Mouse (Mus musculus): ENCODE results near the gene Scamp1. TPM values are rescaled to one million over a fixed set of nuclear protein-coding genes. Genes with fewer than 3 reads are reported as not detected.

Scamp1 gene
- polyA plus RNA-seq, 1 experiment = 5.3 TPM

GRCm38 (mm10) chr13:94257711-94258110 lies 27.9 kb downstream of the Scamp1 start:
- no peaks in the 10 kb centered on the region for H3K79me3 ChIP-seq (ENCODE audit: low read depth)

GRCm38 (mm10) chr13:94255176-94255575 lies 30.5 kb downstream of the Scamp1 start:
- H3K27me3 ChIP-seq (ENCODE audit: control insufficient read depth, insufficient read depth, insufficient read length) = no peaks in the 10 kb centered on the region
- no peaks in the 10 kb centered on the region for H3K79me3 ChIP-seq (ENCODE audit: low read depth)
- H3K79me2 ChIP-seq (ENCODE audit: control insufficient read depth, insufficient read depth) = no peaks in the 10 kb centered on the region
- H3K36me3 ChIP-seq (ENCODE audit: control insufficient read depth, insufficient read depth) = no peaks in the 10 kb centered on the region
- no peak overlapping the region for H3K4me3 ChIP-seq (ENCODE audit: insufficient read depth, poor library complexity, severe bottlenecking)
- TF ChIP-seq MYOD1 (IDR thresholded peaks at IDR 0.05; ENCODE audit: control insufficient read depth, insufficient read length, low read depth) = no peak
- no peak for TF ChIP-seq CTCF (IDR thresholded peaks at IDR 0.05; ENCODE audit: control insufficient read depth, insufficient read depth, insufficient read length)
- no peak for TF ChIP-seq MYOG (IDR thresholded peaks at IDR 0.05; ENCODE audit: control insufficient read depth, extremely low read depth, insufficient read length)
- no peak for TF ChIP-seq MAX (IDR thresholded peaks at IDR 0.05)
- TF ChIP-seq USF1 (IDR thresholded peaks at IDR 0.05; ENCODE audit: low read depth) = no peak
- TF ChIP-seq CEBPB (IDR thresholded peaks at IDR 0.05; ENCODE audit: low read depth) = no peak
- no peak for TF ChIP-seq FOSL1 (IDR thresholded peaks at IDR 0.05; ENCODE audit: insufficient read depth, low read length, poor library complexity, severe bottlenecking)
- H3ac ChIP-seq (ENCODE audit: control insufficient read depth, insufficient read length, low read depth) = no peak overlapping the region

More at GRCm38 (mm10) chr13:94257711-94258110, 27.9 kb downstream of the Scamp1 start:
- H3K27me3 ChIP-seq (ENCODE audit: control insufficient read depth, insufficient read depth, insufficient read length) = no peaks in the 10 kb centered on the region
- H3K4me3 ChIP-seq (ENCODE audit: insufficient read depth, poor library complexity, severe bottlenecking) = no peak overlapping the region
- no peak for TF ChIP-seq MYOG (IDR thresholded peaks at IDR 0.05; ENCODE audit: control insufficient read depth, extremely low read depth, insufficient read length)
- TF ChIP-seq CTCF (IDR thresholded peaks at IDR 0.05; ENCODE audit: control insufficient read depth, insufficient read depth, insufficient read length) = no peak
- TF ChIP-seq USF1 (IDR thresholded peaks at IDR 0.05; ENCODE audit: low read depth) = no peak
- TF ChIP-seq CEBPB (IDR thresholded peaks at IDR 0.05; ENCODE audit: low read depth) = no peak
- no peak for TF ChIP-seq MYOD1 (IDR thresholded peaks at IDR 0.05; ENCODE audit: control insufficient read depth, insufficient read length, low read depth)
- TF ChIP-seq MAX (IDR thresholded peaks at IDR 0.05) = no peak
- TF ChIP-seq FOSL1 (IDR thresholded peaks at IDR 0.05; ENCODE audit: insufficient read depth, low read length, poor library complexity, severe bottlenecking) = no peak
- no peaks in the 10 kb centered on the region for H3K79me2 ChIP-seq (ENCODE audit: control insufficient read depth, insufficient read depth)
- no peak overlapping the region for H3ac ChIP-seq (ENCODE audit: control insufficient read depth, insufficient read length, low read depth)
- H3K36me3 ChIP-seq (ENCODE audit: control insufficient read depth, insufficient read depth) = no peaks in the 10 kb centered on the region

DNA sequence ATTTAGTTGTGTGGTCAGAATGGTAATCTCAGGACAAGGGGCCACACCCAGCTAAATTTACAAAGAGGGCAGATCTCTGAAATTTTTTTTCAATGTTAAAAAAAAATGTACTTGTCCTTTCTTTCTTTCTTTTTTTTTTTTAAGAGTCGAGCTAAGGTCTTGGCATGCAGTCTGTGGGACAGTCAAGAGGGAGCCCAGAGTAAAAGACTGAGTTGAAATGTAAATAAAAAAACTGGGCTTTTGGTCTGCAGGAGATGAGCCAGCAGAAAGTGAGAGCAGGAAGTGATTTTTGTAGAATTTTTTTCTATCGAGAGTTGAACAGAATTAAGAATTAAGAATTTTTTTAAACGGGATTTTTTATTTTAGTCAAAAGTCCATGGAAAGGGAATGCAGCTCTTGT lies 31.4 kb downstream of the Scamp1 start:
- Histone ChIP-seq H3ac (ENCODE audit: control insufficient read depth, insufficient read length, low read depth) (no peak overlapping the region), H3K27me3 (ENCODE audit: control insufficient read depth, insufficient read depth, insufficient read length) (no peaks in the 10 kb centered on the region), H3K79me2 (ENCODE audit: control insufficient read depth, insufficient read depth) (no peaks in the 10 kb centered on the region), H3K36me3 (ENCODE audit: control insufficient read depth, insufficient read depth) (no peaks in the 10 kb centered on the region), H3K4me3 (ENCODE audit: insufficient read depth, poor library complexity, severe bottlenecking) (no peak overlapping the region), H3K79me3 (ENCODE audit: low read depth) (no peaks in the 10 kb centered on the region)
- TF ChIP-seq MYOD1 (IDR thresholded peaks at IDR 0.05; ENCODE audit: control insufficient read depth, insufficient read length, low read depth) = no peak
- TF ChIP-seq MYOG (IDR thresholded peaks at IDR 0.05; ENCODE audit: control insufficient read depth, extremely low read depth, insufficient read length) = no peak
- TF ChIP-seq MAX (IDR thresholded peaks at IDR 0.05) = no peak
- TF ChIP-seq FOSL1 (IDR thresholded peaks at IDR 0.05; ENCODE audit: insufficient read depth, low read length, poor library complexity, severe bottlenecking) = no peak
- TF ChIP-seq CTCF (IDR thresholded peaks at IDR 0.05; ENCODE audit: control insufficient read depth, insufficient read depth, insufficient read length) = no peak
- no peak for TF ChIP-seq USF1 (IDR thresholded peaks at IDR 0.05; ENCODE audit: low read depth)

DNA sequence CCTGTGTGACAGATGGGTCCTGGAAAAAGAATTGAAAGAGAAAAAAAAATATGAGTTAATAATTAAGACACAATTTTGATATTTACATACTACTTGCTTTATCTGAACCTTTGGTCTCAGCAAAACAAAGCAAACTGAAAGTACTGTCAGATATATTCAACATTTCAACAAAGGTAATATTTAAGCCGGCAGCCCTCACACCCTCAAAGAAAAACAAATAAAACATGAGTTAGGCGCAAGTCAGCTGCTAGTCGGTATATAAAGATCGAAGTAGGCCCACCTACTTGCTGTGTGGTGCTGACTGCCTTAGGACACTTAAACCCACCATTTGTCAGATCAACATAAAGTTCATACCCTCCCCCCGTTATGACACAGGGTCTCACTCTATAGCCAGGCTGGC lies 32.6 kb downstream of the Scamp1 start:
- TF ChIP-seq USF1 (IDR thresholded peaks at IDR 0.05; ENCODE audit: low read depth) (no peak), MYOG (IDR thresholded peaks at IDR 0.05; ENCODE audit: control insufficient read depth, extremely low read depth, insufficient read length) (no peak), MAX (IDR thresholded peaks at IDR 0.05) (no peak), MYOD1 (IDR thresholded peaks at IDR 0.05; ENCODE audit: control insufficient read depth, insufficient read length, low read depth) (no peak), CTCF (IDR thresholded peaks at IDR 0.05; ENCODE audit: control insufficient read depth, insufficient read depth, insufficient read length) (no peak), CEBPB (IDR thresholded peaks at IDR 0.05; ENCODE audit: low read depth) (no peak), FOSL1 (IDR thresholded peaks at IDR 0.05; ENCODE audit: insufficient read depth, low read length, poor library complexity, severe bottlenecking) (no peak)
- no peaks in the 10 kb centered on the region for H3K79me2 ChIP-seq (ENCODE audit: control insufficient read depth, insufficient read depth)
- no peaks in the 10 kb centered on the region for H3K79me3 ChIP-seq (ENCODE audit: low read depth)
- no peaks in the 10 kb centered on the region for H3K36me3 ChIP-seq (ENCODE audit: control insufficient read depth, insufficient read depth)
- no peak overlapping the region for H3ac ChIP-seq (ENCODE audit: control insufficient read depth, insufficient read length, low read depth)
- no peaks in the 10 kb centered on the region for H3K27me3 ChIP-seq (ENCODE audit: control insufficient read depth, insufficient read depth, insufficient read length)
- H3K4me3 ChIP-seq (ENCODE audit: insufficient read depth, poor library complexity, severe bottlenecking) = no peak overlapping the region

DNA sequence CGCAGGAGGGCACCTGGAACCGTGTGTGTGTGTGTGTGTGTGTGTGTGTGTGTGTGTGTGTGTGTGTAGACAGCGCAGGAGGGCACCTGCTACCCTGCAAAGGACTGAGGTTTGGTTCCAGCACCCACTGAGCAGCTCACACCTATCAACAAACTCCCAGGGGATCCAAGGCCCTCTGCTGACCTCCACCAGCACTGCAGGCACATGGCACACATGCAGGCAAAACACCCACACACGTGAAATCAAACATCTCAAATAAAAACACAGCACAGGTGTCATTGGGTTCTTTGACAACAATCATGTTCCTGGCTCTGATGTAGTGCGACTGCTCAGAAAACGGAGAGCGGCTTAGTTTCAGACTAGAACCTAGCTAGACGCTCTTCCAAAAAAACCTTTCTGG lies 34.9 kb downstream of the Scamp1 start:
- no peak for TF ChIP-seq MAX (IDR thresholded peaks at IDR 0.05)
- no peak for TF ChIP-seq CTCF (IDR thresholded peaks at IDR 0.05; ENCODE audit: control insufficient read depth, insufficient read depth, insufficient read length)
- TF ChIP-seq FOSL1 (IDR thresholded peaks at IDR 0.05; ENCODE audit: insufficient read depth, low read length, poor library complexity, severe bottlenecking) = no peak
- TF ChIP-seq CEBPB (IDR thresholded peaks at IDR 0.05; ENCODE audit: low read depth) = no peak
- TF ChIP-seq USF1 (IDR thresholded peaks at IDR 0.05; ENCODE audit: low read depth) = no peak
- TF ChIP-seq MYOD1 (IDR thresholded peaks at IDR 0.05; ENCODE audit: control insufficient read depth, insufficient read length, low read depth) = no peak
- TF ChIP-seq MYOG (IDR thresholded peaks at IDR 0.05; ENCODE audit: control insufficient read depth, extremely low read depth, insufficient read length) = no peak
- H3K27me3 ChIP-seq (ENCODE audit: control insufficient read depth, insufficient read depth, insufficient read length) = no peaks in the 10 kb centered on the region
- no peaks in the 10 kb centered on the region for H3K79me2 ChIP-seq (ENCODE audit: control insufficient read depth, insufficient read depth)
- no peaks in the 10 kb centered on the region for H3K36me3 ChIP-seq (ENCODE audit: control insufficient read depth, insufficient read depth)
- H3ac ChIP-seq (ENCODE audit: control insufficient read depth, insufficient read length, low read depth) = no peak overlapping the region
- no peaks in the 10 kb centered on the region for H3K79me3 ChIP-seq (ENCODE audit: low read depth)
- no peak overlapping the region for H3K4me3 ChIP-seq (ENCODE audit: insufficient read depth, poor library complexity, severe bottlenecking)

DNA sequence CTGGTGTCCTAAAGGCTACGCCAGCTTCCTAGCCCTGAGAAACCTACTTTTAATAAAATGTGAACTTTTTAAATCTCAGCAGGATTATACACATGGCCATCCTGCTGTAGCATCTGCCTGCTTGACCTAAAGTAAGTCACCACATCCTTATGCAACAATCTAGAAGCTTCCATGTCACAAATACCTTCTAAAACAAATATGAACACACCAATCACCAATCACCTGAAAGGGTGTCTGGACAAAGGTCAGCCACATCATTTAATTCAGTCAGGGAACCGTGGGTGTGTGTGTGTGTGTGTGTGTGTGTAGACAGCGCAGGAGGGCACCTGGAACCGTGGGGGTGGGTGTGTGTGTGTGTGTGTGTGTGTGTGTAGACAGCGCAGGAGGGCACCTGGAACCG lies 35.5 kb downstream of the Scamp1 start:
- H3K36me3 ChIP-seq (ENCODE audit: control insufficient read depth, insufficient read depth) = no peaks in the 10 kb centered on the region
- no peaks in the 10 kb centered on the region for H3K79me2 ChIP-seq (ENCODE audit: control insufficient read depth, insufficient read depth)
- no peaks in the 10 kb centered on the region for H3K79me3 ChIP-seq (ENCODE audit: low read depth)
- H3ac ChIP-seq (ENCODE audit: control insufficient read depth, insufficient read length, low read depth) = no peak overlapping the region
- H3K27me3 ChIP-seq (ENCODE audit: control insufficient read depth, insufficient read depth, insufficient read length) = no peaks in the 10 kb centered on the region
- H3K4me3 ChIP-seq (ENCODE audit: insufficient read depth, poor library complexity, severe bottlenecking) = no peak overlapping the region
- no peak for TF ChIP-seq USF1 (IDR thresholded peaks at IDR 0.05; ENCODE audit: low read depth)
- no peak for TF ChIP-seq MYOG (IDR thresholded peaks at IDR 0.05; ENCODE audit: control insufficient read depth, extremely low read depth, insufficient read length)
- no peak for TF ChIP-seq CEBPB (IDR thresholded peaks at IDR 0.05; ENCODE audit: low read depth)
- no peak for TF ChIP-seq MYOD1 (IDR thresholded peaks at IDR 0.05; ENCODE audit: control insufficient read depth, insufficient read length, low read depth)
- TF ChIP-seq CTCF (IDR thresholded peaks at IDR 0.05; ENCODE audit: control insufficient read depth, insufficient read depth, insufficient read length) = no peak
- TF ChIP-seq MAX (IDR thresholded peaks at IDR 0.05) = no peak
- TF ChIP-seq FOSL1 (IDR thresholded peaks at IDR 0.05; ENCODE audit: insufficient read depth, low read length, poor library complexity, severe bottlenecking) = no peak

All from C2C12 (cell line).